Mouse (Mus musculus): Measurements from ENCODE around the gene Adamts2.

Adamts2 gene

GRCm38 (mm10) chr11:50601641-50602355 is at the start of gene Adamts2:
Gene Adamts2, plus strand, starts transcription at chr11:50602084.
- DNase-seq: peak; percentile 56

GRCm38 (mm10) chr11:50557064-50557463 is 44.8 kb upstream of the Adamts2 start:
- DNase-seq: no peak

- DNase-seq: no peak
Measured at GRCm38 (mm10) chr11:50559108-50559507, 42.8 kb upstream of the Adamts2 start.

GRCm38 (mm10) chr11:50565466-50566211 is 36.2 kb upstream of the Adamts2 start:
- DNase-seq: no peak

GRCm38 (mm10) chr11:50571448-50571847 is 30.4 kb upstream of the Adamts2 start:
- no peak for DNase-seq

GRCm38 (mm10) chr11:50576521-50576920 is 25.4 kb upstream of the Adamts2 start:
- no peak for DNase-seq

GRCm38 (mm10) chr11:50587026-50587425 is 14.9 kb upstream of the Adamts2 start:
- DNase-seq: peak; percentile 29

GRCm38 (mm10) chr11:50587787-50588186 is 14.1 kb upstream of the Adamts2 start:
- DNase-seq: no peak

- DNase-seq: no peak
Measured at GRCm38 (mm10) chr11:50589060-50589459, 12.8 kb upstream of the Adamts2 start.

- peak; percentile 67 for DNase-seq
Measured at GRCm38 (mm10) chr11:50591053-50591452, 10.8 kb upstream of the Adamts2 start.

GRCm38 (mm10) chr11:50592892-50593553 is 8.9 kb upstream of the Adamts2 start:
- DNase-seq: no peak

GRCm38 (mm10) chr11:50596571-50596970 is 5.3 kb upstream of the Adamts2 start:
- no peak for DNase-seq

- no peak for DNase-seq
Measured at GRCm38 (mm10) chr11:50599156-50599555, 2.7 kb upstream of the Adamts2 start.

GRCm38 (mm10) chr11:50602356-50603081 is 635 bp downstream of the Adamts2 start:
- no peak for DNase-seq

- DNase-seq: no peak
Measured at GRCm38 (mm10) chr11:50603082-50603910, 1.4 kb downstream of the Adamts2 start.

GRCm38 (mm10) chr11:50604371-50604770 is 2.5 kb downstream of the Adamts2 start:
- no peak for DNase-seq

- no peak for DNase-seq
Measured at GRCm38 (mm10) chr11:50611181-50611580, 9.3 kb downstream of the Adamts2 start.

GRCm38 (mm10) chr11:50617015-50617543 is 15.2 kb downstream of the Adamts2 start:
- DNase-seq: no peak

GRCm38 (mm10) chr11:50620926-50621325 is 19.0 kb downstream of the Adamts2 start:
- no peak for DNase-seq

- no peak for DNase-seq
Measured at GRCm38 (mm10) chr11:50621364-50621763, 19.5 kb downstream of the Adamts2 start.

GRCm38 (mm10) chr11:50622238-50622726 is 20.4 kb downstream of the Adamts2 start:
- no peak for DNase-seq

- DNase-seq: no peak
Measured at GRCm38 (mm10) chr11:50623806-50624205, 21.9 kb downstream of the Adamts2 start.

Data from right cerebral cortex, adult 18-20 months (tissue).